Comparison of ENCODE assay signal across 35 mouse cellular contexts in the genomic region with DNA sequence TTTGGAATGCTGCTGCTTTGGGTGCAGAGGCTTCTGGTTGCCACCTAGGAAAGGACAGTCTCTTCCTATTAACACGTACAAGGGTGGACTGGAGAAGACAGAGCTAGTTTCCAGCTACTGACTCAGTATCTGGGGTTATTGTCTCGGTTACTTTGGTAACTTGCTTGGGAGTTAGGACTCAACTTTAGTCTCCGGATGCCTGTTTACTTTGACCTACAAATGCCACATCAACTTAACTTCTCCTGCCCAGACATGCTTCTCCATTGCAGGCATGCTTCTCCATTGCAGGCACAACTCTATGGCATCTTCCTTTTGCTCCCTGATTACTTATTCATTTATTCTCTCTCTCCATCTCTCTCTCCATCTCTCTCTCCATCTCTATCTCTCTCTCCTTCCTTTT.
"Had no signal": no experiment of that assay in that cellular context is flagged by ENCODE, and none has a peak within 500 bp of the region (broad histone marks: within the 10 kb centered on the region; RNA-seq: fewer than 3 reads in every experiment).

No protein-coding gene starts in this region.

- H3K27ac ChIP-seq: heart, embryonic 10.5 days; heart, embryonic 13.5 days; heart, embryonic 15.5 days; hindbrain, embryonic 10.5 days; hindbrain, embryonic 12.5 days; hindbrain, embryonic 13.5 days; hindbrain, embryonic 14.5 days; hindbrain, embryonic 15.5 days; hindbrain, postnatal 0 days; intestine, embryonic 15.5 days; kidney, embryonic 15.5 days; kidney, postnatal 0 days; layer of hippocampus, adult 2 months had no signal

- H3K4me1 ChIP-seq: hindbrain, embryonic 12.5 days; hindbrain, embryonic 15.5 days had no signal

- H3K9ac ChIP-seq: heart, embryonic 12.5 days; heart, embryonic 13.5 days; heart, embryonic 15.5 days; hindbrain, embryonic 12.5 days; hindbrain, embryonic 13.5 days; hindbrain, embryonic 14.5 days; hindbrain, embryonic 15.5 days; intestine, embryonic 15.5 days; kidney, embryonic 15.5 days had no signal

- H3K4me3 ChIP-seq: heart, embryonic 10.5 days; heart, embryonic 12.5 days; heart, embryonic 13.5 days; heart, embryonic 15.5 days; hindbrain, embryonic 10.5 days; hindbrain, embryonic 12.5 days; hindbrain, embryonic 13.5 days; hindbrain, embryonic 15.5 days; intestine, embryonic 15.5 days; kidney, embryonic 15.5 days; layer of hippocampus, adult 2 months had no signal

- H3K36me3 ChIP-seq: heart, embryonic 10.5 days; heart, embryonic 12.5 days; heart, embryonic 13.5 days; heart, embryonic 15.5 days; hindbrain, embryonic 10.5 days; hindbrain, embryonic 12.5 days; hindbrain, embryonic 13.5 days; hindbrain, embryonic 15.5 days; intestine, embryonic 15.5 days; kidney, embryonic 15.5 days had no signal

- H3K27me3 ChIP-seq: heart, embryonic 15.5 days; hindbrain, embryonic 12.5 days; hindbrain, embryonic 13.5 days; hindbrain, embryonic 15.5 days; intestine, embryonic 15.5 days; kidney, embryonic 15.5 days had no signal

- DNase-seq: heart, postnatal 10 days; heart, postnatal 14 days; heart, postnatal 36 days; heart, postnatal 4 days; kidney, adult 11 months; kidney, adult 18-20 months; kidney, adult 2 months; kidney, adult 8-10 months; kidney, adult 9 months; kidney, postnatal 10 days; kidney, postnatal 14 days; kidney, postnatal 25 days; kidney, postnatal 36 days; kidney, postnatal 4 days; layer of hippocampus, adult 9-11 months; layer of hippocampus, postnatal 36 days had no signal

- H3K9me3 ChIP-seq: heart, embryonic 10.5 days; heart, embryonic 12.5 days; heart, embryonic 13.5 days; heart, embryonic 15.5 days; hindbrain, embryonic 10.5 days; hindbrain, embryonic 12.5 days; hindbrain, embryonic 13.5 days; hindbrain, embryonic 15.5 days; intestine, embryonic 15.5 days; kidney, embryonic 15.5 days had no signal

- ATAC-seq: hindbrain, embryonic 16.5 days; hindbrain, postnatal 0 days; inflammation-experienced regulatory T-cells, adult 6 months; intestine, embryonic 15.5 days; intestine, embryonic 16.5 days; intestine, postnatal 0 days had no signal

- H3K4me2 ChIP-seq: heart, embryonic 11.5 days; heart, embryonic 12.5 days; heart, embryonic 13.5 days; heart, embryonic 15.5 days; hindbrain, embryonic 12.5 days; hindbrain, embryonic 13.5 days; hindbrain, embryonic 14.5 days; hindbrain, embryonic 15.5 days; intestine, embryonic 15.5 days; kidney, embryonic 15.5 days had no signal
